ENCODE assay signal across 9 mouse cellular contexts in the genomic region with DNA sequence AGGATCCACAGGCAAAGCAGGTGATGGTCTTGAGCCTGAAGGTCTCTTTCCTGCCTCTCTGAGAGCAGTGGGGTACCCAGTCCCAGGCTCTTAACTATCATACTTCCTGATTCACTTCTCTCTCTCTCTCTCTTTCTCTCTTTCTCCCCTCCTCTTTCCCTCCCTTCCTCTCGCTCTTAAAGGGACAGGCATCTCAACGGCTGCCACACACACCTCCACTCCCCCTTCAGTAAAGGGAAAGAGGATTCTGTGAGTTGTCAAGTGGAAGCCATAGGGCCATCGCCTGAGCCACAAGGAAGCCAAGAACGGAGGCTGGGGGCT. TPM values are rescaled to one million over a fixed set of nuclear protein-coding genes. Genes with fewer than 3 reads are reported as not detected.
DNase-seq lines count a peak whose midpoint lies in the region; ATAC-seq lines count a peak whose summit lies in the region.
"Had no signal": no experiment of that assay in that cellular context is flagged by ENCODE, and none has a peak within 500 bp of the region (broad histone marks: within the 10 kb centered on the region; RNA-seq: fewer than 3 reads in every experiment).

Ikbke (minus strand) TSS at position 151 of the 321 bp plus-strand sequence.

- DNase-seq in heart, embryonic 10.5 days (ENCODE audit: low spot score) = no peak
- DNase-seq in heart, adult 9 months (ENCODE audit: low spot score in 2 of 2) = no peak
- peak; percentile 58 for DNase-seq in 3T3-L1 (ENCODE audit: low read depth, low spot score)
- no peak for DNase-seq in left cerebral cortex, postnatal 36 days (ENCODE audit: low spot score in 2 of 2)
- DNase-seq in gastrocnemius, postnatal 10 days = no peak
- no peak for DNase-seq in frontal cortex, postnatal 36 days (ENCODE audit: low spot score in 2 of 2)

- no peaks in the 10 kb centered on the region for H3K9me3 ChIP-seq in heart, embryonic 10.5 days
- no peaks in the 10 kb centered on the region for H3K9me3 ChIP-seq in embryonic facial prominence, embryonic 12.5 days
- no peaks in the 10 kb centered on the region for H3K9me3 ChIP-seq in liver, embryonic 12.5 days (replicated peaks)
- H3K9me3 ChIP-seq: midbrain, embryonic 12.5 days had no signal

- H3K27ac ChIP-seq in heart, embryonic 10.5 days = peak within 1 kb of the TSS; percentile 79
- H3K27ac ChIP-seq in embryonic facial prominence, embryonic 12.5 days = 0 out of 2 replicates have a peak within 1 kb of the TSS, but pooled peaks have one; percentile 36
- no peak within 1 kb of the TSS for H3K27ac ChIP-seq in liver, embryonic 12.5 days
- H3K27ac ChIP-seq: midbrain, embryonic 12.5 days had no signal

- H3K36me3 ChIP-seq in heart, embryonic 10.5 days = no peaks in the 10 kb centered on the region
- no peaks in the 10 kb centered on the region for H3K36me3 ChIP-seq in embryonic facial prominence, embryonic 12.5 days
- H3K36me3 ChIP-seq in liver, embryonic 12.5 days = no peaks in the 10 kb centered on the region
- H3K36me3 ChIP-seq: midbrain, embryonic 12.5 days had no signal

- intact Hi-C loops in left cerebral cortex, postnatal 36 days (cut with DNase I) = no loop called here

- H3K4me2 ChIP-seq in embryonic facial prominence, embryonic 12.5 days (replicated peaks) = peak within 1 kb of the TSS; percentile 52
- H3K4me2 ChIP-seq in liver, embryonic 12.5 days = peak within 1 kb of the TSS; percentile 38
- H3K4me2 ChIP-seq: midbrain, embryonic 12.5 days had no signal

- H3K4me3 ChIP-seq in heart, embryonic 10.5 days = peak within 1 kb of the TSS; percentile 41
- peak within 1 kb of the TSS; percentile 35 for H3K4me3 ChIP-seq in embryonic facial prominence, embryonic 12.5 days
- H3K4me3 ChIP-seq in liver, embryonic 12.5 days = peak within 1 kb of the TSS; percentile 27
- H3K4me3 ChIP-seq: midbrain, embryonic 12.5 days had no signal

- 45% methylated on average over 4 of the region's 4 CpGs for WGBS in heart, embryonic 10.5 days
- WGBS in embryonic facial prominence, embryonic 12.5 days = 32% methylated on average over 4 of the region's 4 CpGs
- 29% methylated on average over 4 of the region's 4 CpGs for WGBS in liver, embryonic 12.5 days (ENCODE audit: insufficient replicate concordance)

- H3K27me3 ChIP-seq in heart, embryonic 10.5 days (ENCODE audit: insufficient read depth, poor library complexity, severe bottlenecking) = no peaks in the 10 kb centered on the region
- H3K27me3 ChIP-seq in embryonic facial prominence, embryonic 12.5 days = no peaks in the 10 kb centered on the region
- no peaks in the 10 kb centered on the region for H3K27me3 ChIP-seq in liver, embryonic 12.5 days (replicated peaks)
- H3K27me3 ChIP-seq: midbrain, embryonic 12.5 days had no signal

- H3K9ac ChIP-seq in embryonic facial prominence, embryonic 12.5 days = 0 out of 2 replicates have a peak within 1 kb of the TSS, but pooled peaks have one; percentile 19
- no peak within 1 kb of the TSS for H3K9ac ChIP-seq in liver, embryonic 12.5 days
- H3K9ac ChIP-seq: midbrain, embryonic 12.5 days had no signal

- H3K4me1 ChIP-seq in heart, embryonic 10.5 days = peaks cover 56% of the 10 kb centered on the region
- H3K4me1 ChIP-seq in embryonic facial prominence, embryonic 12.5 days = peaks cover 13% of the 10 kb centered on the region; the same call in 1 of the 2 replicates
- H3K4me1 ChIP-seq in liver, embryonic 12.5 days = peaks cover 25% of the 10 kb centered on the region
- H3K4me1 ChIP-seq: midbrain, embryonic 12.5 days had no signal

- no peak for ATAC-seq in embryonic facial prominence, embryonic 12.5 days (ENCODE audit: insufficient number of reproducible peaks, insufficient read depth, low FRiP score, low TSS enrichment)
- ATAC-seq in liver, embryonic 12.5 days = no peak

RNA-seq across cellular contexts. Expression of gene Ikbke, which starts in this region (rescaled TPM):
- 1.8 and 2.3 TPM in 2 replicates for polyA plus RNA-seq in heart, embryonic 10.5 days (2016; fragmentation: Nextera tagmentation; extraction: Ambion mirVana)
- 2.6 and 2.7 TPM in 2 replicates for polyA plus RNA-seq in embryonic facial prominence, embryonic 12.5 days (2016; fragmentation: Nextera tagmentation; extraction: Ambion mirVana)
- 4.5 and 4.8 TPM in 2 replicates for polyA plus RNA-seq in liver, embryonic 12.5 days (2016; fragmentation: Nextera tagmentation; extraction: Ambion mirVana)
- total RNA-seq in left cerebral cortex, postnatal 36 days (2021) = 1 to 10 TPM in 1 of 2 experiments, under 1 TPM in 1; 0.69 to 2.5 TPM
- total RNA-seq in gastrocnemius, postnatal 10 days (2021) = 1 to 10 TPM; 2.8 to 3.6 TPM
